Mouse (Mus musculus): ENCODE measurements around the gene Trim17.

GRCm38 (mm10) chr11:58927790-58928651 lies 26.5 kb upstream of the Trim17 start:
- TF ChIP-seq MAFK (IDR thresholded peaks at IDR 0.05; ENCODE audit: borderline replicate concordance, low read depth, low read length) (no peak), GATA1 (IDR thresholded peaks at IDR 0.05; ENCODE audit: low read depth, low read length) (0 out of 2 replicates have a peak, but pooled peaks have one; percentile 13), NRF1 (IDR thresholded peaks at IDR 0.05; ENCODE audit: insufficient read depth, low read depth, low read length, poor library complexity, severe bottlenecking) (no peak), ELF1 (IDR thresholded peaks at IDR 0.05; ENCODE audit: low read depth, low read length) (no peak), E2F4 (IDR thresholded peaks at IDR 0.05; ENCODE audit: borderline replicate concordance, low read depth, low read length) (0 out of 2 replicates have a peak, but pooled peaks have one; percentile 24), ZMIZ1 (IDR thresholded peaks at IDR 0.05; ENCODE audit: low read depth, low read length) (peak; percentile 87), MAZ (IDR thresholded peaks at IDR 0.05; ENCODE audit: low read depth, low read length) (peak; percentile 42; the same call in 1 of the 2 replicates), MYB (IDR thresholded peaks at IDR 0.05; ENCODE audit: low read depth, low read length) (no peak), EP300 (IDR thresholded peaks at IDR 0.05; ENCODE audit: low read depth in 1 of 2, low read length in 2 of 2) (peak in 1 of 2 experiments; percentile 3; a peak in 1 of 4 replicates)

All from MEL (cell line).